Mouse (Mus musculus) stomach, embryonic 15.5 days (tissue): Measurements from ENCODE around the gene Odf2. TPM values are rescaled to one million over a fixed set of nuclear protein-coding genes. Genes with fewer than 3 reads are reported as not detected.

ENCODE experiments used
- ATAC-seq: fragments of 200-750 bp; cut with Nextera tagmentation; 2 replicates; pipeline ENCODE4 v1.8.0; 2017; ENCODE audit warnings: low read depth, moderate number of reproducible peaks, moderate TSS enrichment; ENCODE audit not compliant: insufficient read depth, low FRiP score
- H3K27ac ChIP-seq: fragments of 300-500 bp; sonication (generic); 2 replicates; pipeline ENCODE4 v1.5.1; 2015; ENCODE audit warnings: mild to moderate bottlenecking, inconsistent platforms
- H3K27me3 ChIP-seq: fragments of 300-500 bp; sonication (generic); replicated peaks from 2 replicates; pipeline ENCODE4 v1.6.1; 2015; ENCODE audit warnings: inconsistent platforms
- H3K36me3 ChIP-seq: fragments of 300-500 bp; sonication (generic); 2 replicates; pipeline ENCODE4 v1.6.1; 2015; ENCODE audit warnings: inconsistent platforms
- H3K4me1 ChIP-seq: fragments of 300-500 bp; sonication (generic); 2 replicates; pipeline ENCODE4 v1.6.1; 2015; ENCODE audit warnings: inconsistent platforms
- H3K4me2 ChIP-seq: fragments of 300-500 bp; sonication (generic); 2 replicates; pipeline ENCODE4 v1.6.1; 2015; ENCODE audit warnings: mild to moderate bottlenecking, inconsistent platforms
- H3K4me3 ChIP-seq: fragments of 300-500 bp; sonication (generic); replicated peaks from 2 replicates; pipeline ENCODE4 v1.5.1; 2015; ENCODE audit warnings: inconsistent platforms
- H3K9ac ChIP-seq: fragments of 300-500 bp; sonication (generic); 2 replicates; pipeline ENCODE4 v1.6.1; 2015; ENCODE audit warnings: inconsistent platforms
- H3K9me3 ChIP-seq: fragments of 300-500 bp; sonication (generic); 2 replicates; pipeline ENCODE4 v1.6.1; 2016; ENCODE audit warnings: inconsistent platforms
- WGBS: fragments of 180-500 bp; shearing (Covaris S2); methylation state at CpG from one replicate; pipeline ENCODE4 v1.1.7; 2015; 5-methylcytosine and 5-hydroxymethylcytosine counted together
- polyA plus RNA-seq: library from polyadenylated mRNA; unstranded; fragments of >200 nt; fragmentation: Nextera tagmentation; extraction: Ambion mirVana; gene quantifications from 2 replicates; pipeline ENCODE4 v1.2.1, GENCODE M21; 2015

Gene Odf2
- 53.6 and 53.8 TPM in 2 replicates for polyA plus RNA-seq

DNA sequence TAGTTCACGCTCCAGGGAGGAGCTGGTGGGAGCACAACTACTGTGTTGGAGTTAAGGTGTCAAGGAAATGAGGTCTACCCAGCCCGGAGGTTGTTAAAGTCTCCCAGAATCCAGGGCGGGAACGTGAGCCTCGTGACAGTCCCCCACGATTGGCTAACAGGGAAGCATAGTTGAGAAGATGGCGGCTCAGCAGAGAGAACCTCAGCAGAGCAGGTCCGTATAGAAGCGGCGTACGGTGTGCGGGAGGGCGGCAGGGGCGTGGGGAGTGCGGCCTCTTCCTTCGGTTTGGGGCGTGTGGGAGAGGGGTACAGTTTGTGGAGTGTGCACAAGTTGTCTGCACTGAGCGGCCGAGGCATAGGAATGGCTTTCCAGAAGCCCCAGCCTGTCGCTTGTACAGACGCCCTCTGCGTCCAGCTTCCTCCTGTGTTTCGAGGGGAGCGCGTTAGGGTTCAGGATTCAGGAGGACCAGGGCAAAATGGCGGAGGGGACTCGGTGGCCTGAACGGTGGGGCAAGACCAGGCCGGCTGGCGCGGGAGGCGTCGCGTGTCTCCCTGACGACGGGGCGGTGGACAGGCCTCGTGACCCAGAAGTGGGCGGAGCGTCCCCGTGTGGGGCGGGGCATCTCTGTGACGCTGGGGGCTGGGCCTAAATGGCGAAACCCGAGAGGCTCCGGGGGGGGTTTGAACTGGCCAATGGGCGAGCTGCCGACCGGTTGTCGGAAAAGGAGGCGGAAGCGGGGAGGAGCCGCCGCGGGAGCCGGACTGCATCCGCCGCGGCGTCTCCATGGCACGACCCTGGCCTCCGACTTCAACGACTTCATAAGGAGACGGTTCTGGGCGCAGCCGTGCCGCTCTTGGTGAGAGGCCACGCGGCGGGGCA, at the start of gene Odf2:
Odf2 (plus strand) TSS at position 156 of the 879 bp plus-strand sequence.
- Histone ChIP-seq H3K27ac (peak within 1 kb of the TSS; percentile 88), H3K9me3 (no peaks in the 10 kb centered on the region), H3K4me2 (peak within 1 kb of the TSS; percentile 84), H3K27me3 (no peaks in the 10 kb centered on the region), H3K36me3 (peaks cover 20% of the 10 kb centered on the region), H3K4me3 (peak within 1 kb of the TSS; percentile 95), H3K4me1 (peaks cover 18% of the 10 kb centered on the region), H3K9ac (peak within 1 kb of the TSS; percentile 88)
- peak; percentile 87 for ATAC-seq
- WGBS: 1% methylated on average over 62 of the region's 70 CpGs

DNA sequence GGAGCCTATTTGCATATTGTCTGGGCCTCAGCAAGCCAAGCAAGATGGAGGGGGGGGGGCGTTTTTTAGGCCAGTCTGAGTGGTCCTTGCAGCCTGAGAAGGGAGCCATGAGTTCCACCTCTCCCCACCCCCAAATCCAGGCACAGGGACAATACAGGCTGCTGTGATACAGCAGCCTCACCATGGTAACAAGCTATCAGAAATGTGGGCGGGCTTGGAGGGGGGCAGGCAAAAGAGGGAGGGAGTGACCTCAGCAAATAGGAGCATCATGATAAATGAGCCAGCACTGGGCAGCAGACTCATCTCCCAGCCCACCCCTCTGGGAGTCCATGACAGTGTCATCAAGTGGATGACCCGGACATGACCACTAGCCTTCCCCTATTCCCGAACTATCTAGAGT, 49.6 kb upstream of the Odf2 start:
- Histone ChIP-seq H3K36me3 (peaks cover 40% of the 10 kb centered on the region; the same call in 1 of the 2 replicates), H3K9me3 (no peaks in the 10 kb centered on the region), H3K9ac (no peak overlapping the region), H3K4me3 (no peak overlapping the region), H3K4me1 (no peaks in the 10 kb centered on the region), H3K27ac (no peak overlapping the region), H3K4me2 (no peak overlapping the region), H3K27me3 (peaks cover 15% of the 10 kb centered on the region)
- 46% methylated on average over 4 of the region's 4 CpGs for WGBS
- no peak for ATAC-seq

DNA sequence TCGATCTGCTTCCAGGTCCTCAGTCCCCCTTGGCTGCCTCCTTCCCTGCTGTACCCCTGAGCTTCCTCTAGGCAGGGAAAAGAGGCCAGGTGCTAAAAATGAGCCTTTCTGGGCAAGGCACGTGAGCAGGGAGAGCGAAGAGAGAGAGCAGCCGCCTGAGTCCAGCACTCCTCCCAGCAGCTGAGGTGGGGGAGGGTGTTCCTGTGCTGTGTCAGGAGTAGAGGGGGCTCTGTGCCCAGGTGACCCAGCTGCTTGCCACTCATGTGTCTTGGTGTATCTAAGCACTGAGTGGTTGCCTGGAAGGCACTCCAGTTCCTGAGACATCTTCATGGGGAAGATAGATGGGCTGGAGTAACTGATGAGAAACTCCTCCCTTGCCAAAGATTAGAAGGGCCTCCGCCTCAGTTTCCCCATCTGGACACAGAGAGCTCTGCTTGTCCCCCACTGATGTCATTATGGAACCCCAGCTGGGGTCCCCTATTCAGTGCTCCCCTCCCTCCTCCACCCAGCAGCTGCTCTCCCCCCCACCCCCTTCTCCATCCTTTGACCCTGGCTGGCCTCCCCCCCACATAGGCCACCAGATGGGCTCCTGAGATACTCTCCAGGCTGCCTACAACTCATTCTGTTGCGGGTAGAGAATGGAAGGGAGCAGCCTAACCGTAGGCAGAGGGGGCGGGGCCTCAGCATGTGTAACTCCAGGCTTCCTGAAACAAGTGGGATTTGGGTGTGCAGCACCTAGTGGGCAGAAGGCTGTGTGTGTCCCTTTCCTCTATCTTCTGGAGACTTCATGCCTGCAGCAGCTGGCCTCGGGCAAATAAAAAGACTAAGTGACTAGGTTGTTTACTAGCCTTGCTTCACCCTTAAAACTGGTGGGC, 45.6 kb upstream of the Odf2 start:
- Histone ChIP-seq H3K9me3 (no peaks in the 10 kb centered on the region), H3K27ac (no peak overlapping the region), H3K9ac (no peak overlapping the region), H3K4me3 (no peak overlapping the region), H3K36me3 (peaks cover 25% of the 10 kb centered on the region; the same call in 1 of the 2 replicates), H3K27me3 (peaks cover 48% of the 10 kb centered on the region), H3K4me2 (no peak overlapping the region), H3K4me1 (peaks cover 6% of the 10 kb centered on the region; the same call in 1 of the 2 replicates)
- no peak for ATAC-seq
- 71% methylated on average over 9 of the region's 9 CpGs for WGBS

DNA sequence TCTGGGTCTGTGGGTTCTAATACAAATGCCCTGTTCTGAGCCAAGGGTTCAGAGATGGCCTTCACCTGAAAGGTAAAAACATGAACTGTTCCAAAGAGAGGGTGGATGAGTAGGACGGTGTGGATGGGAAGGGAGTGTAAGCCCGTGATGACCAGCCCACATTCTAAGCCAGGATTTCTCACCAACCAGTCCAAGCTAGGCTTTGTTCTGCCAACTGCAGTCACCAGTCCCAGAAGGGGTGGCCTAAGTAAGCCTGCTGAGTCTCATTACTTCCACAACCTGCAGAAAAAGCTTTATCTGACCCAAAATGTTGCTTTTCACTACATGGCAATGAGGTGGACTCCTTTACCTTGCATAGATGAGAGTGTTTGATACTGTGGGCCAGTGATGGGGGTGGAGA, 44.9 kb upstream of the Odf2 start:
- no peaks in the 10 kb centered on the region for H3K9me3 ChIP-seq
- H3K9ac ChIP-seq: no peak overlapping the region
- ATAC-seq: no peak
- no peak overlapping the region for H3K27ac ChIP-seq
- H3K4me1 ChIP-seq: peaks cover 6% of the 10 kb centered on the region; the same call in 1 of the 2 replicates
- H3K4me2 ChIP-seq: no peak overlapping the region
- no peak overlapping the region for H3K4me3 ChIP-seq
- peaks cover 48% of the 10 kb centered on the region for H3K27me3 ChIP-seq
- H3K36me3 ChIP-seq: peaks cover 25% of the 10 kb centered on the region; the same call in 1 of the 2 replicates
- 81% methylated on average over 2 of the region's 2 CpGs for WGBS

DNA sequence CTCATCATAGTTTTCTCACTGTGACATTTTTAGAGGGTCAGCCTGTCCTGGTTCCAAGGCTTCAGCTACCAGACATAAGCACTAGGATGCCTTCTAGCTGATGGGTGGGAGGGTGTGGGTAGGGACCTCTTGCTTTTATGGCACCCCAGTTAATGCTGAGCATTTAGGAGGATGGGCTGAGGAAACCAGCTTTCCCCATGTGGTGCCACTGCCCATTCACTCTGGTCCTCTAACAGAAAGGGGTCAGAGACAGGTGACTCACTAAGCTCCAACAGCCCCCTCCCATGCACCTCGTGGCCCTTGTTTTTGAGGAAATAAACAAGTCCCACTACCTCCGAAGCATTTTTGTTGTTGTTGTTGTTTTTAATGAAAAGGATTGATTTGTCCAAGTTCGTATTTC, 44.4 kb upstream of the Odf2 start:
- H3K4me1 ChIP-seq: peaks cover 6% of the 10 kb centered on the region; the same call in 1 of the 2 replicates
- no peak for ATAC-seq
- no peak overlapping the region for H3K9ac ChIP-seq
- no peak overlapping the region for H3K4me2 ChIP-seq
- H3K4me3 ChIP-seq: no peak overlapping the region
- peaks cover 25% of the 10 kb centered on the region; the same call in 1 of the 2 replicates for H3K36me3 ChIP-seq
- 35% methylated on average over 3 of the region's 3 CpGs for WGBS
- peaks cover 48% of the 10 kb centered on the region for H3K27me3 ChIP-seq
- H3K9me3 ChIP-seq: no peaks in the 10 kb centered on the region
- no peak overlapping the region for H3K27ac ChIP-seq

DNA sequence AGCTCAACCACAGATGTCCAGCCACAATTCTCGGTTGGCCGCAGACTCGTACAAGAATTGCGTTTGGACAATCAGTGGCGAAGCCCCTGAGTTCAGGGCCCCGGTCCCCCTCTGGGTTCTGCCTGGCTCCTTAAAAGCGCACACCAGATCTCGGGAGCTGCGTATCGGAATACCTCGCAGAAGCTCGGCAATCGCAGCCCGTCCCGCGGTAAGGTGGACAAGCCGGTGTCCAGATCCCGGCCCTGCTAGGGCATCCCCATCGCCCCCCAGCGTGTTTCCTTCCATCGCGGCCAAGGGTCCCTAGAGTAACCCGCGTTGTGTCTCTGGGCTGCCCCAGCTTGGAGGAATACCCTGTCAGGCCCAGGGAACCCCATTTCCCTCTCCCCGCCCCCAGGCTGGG, 43.4 kb upstream of the Odf2 start:
- no peak overlapping the region for H3K27ac ChIP-seq
- no peak for ATAC-seq

DNA sequence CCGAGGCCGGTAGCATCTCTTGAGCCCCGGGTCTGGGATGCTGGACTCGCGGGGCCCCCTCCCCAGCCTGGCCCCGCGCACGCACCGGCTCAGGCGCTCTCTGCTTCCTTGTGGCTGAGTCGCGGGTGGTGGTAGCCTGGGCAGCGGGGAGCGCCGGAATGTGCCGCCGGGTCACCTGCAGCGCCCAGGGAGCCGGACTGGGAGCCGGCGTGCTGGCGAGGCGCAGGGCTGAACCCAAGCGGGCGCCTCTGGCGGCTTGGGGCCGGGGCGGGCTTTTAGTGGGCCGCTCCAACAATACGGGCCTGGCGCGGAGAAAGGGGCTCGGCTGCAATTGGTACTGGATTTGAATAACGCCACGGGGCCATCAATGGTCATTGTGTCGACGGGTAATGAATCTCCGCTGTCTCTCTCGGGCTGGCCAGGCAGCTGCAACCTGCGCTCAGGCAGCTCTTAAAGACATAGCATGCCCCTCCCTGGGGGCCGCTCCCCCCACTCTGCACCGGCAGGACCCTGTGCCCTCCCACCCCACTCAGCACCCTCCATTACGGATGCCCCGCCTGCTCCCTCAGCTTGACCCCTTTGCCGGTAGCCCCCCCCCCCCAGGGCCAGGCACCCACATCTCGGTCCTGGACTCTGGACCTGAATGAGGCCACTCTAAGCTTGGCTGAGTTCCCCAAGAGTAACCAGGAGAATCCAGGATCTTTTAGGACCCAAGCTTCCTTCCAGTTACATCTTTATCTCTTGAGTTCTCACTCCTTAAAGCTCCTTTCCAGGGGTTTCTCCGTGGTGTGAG, 42.8 kb upstream of the Odf2 start:
- Histone ChIP-seq H3K9ac (no peak overlapping the region), H3K4me1 (peaks cover 6% of the 10 kb centered on the region; the same call in 1 of the 2 replicates), H3K36me3 (peaks cover 20% of the 10 kb centered on the region; the same call in 1 of the 2 replicates), H3K4me3 (peak overlapping the region; percentile 17), H3K27ac (no peak overlapping the region), H3K27me3 (peaks cover 48% of the 10 kb centered on the region), H3K4me2 (peak overlapping the region; percentile 41), H3K9me3 (no peaks in the 10 kb centered on the region)
- ATAC-seq: no peak
- 10% methylated on average over 47 of the region's 47 CpGs for WGBS

More for the DNA sequence above, 43.4 kb upstream of the Odf2 start:
- H3K4me3 ChIP-seq: peak overlapping the region; percentile 17; the same call in 1 of the 2 replicates
- H3K9ac ChIP-seq: no peak overlapping the region
- H3K4me1 ChIP-seq: peaks cover 6% of the 10 kb centered on the region; the same call in 1 of the 2 replicates
- peak overlapping the region; percentile 41 for H3K4me2 ChIP-seq
- peaks cover 25% of the 10 kb centered on the region; the same call in 1 of the 2 replicates for H3K36me3 ChIP-seq
- no peaks in the 10 kb centered on the region for H3K9me3 ChIP-seq
- 26% methylated on average over 25 of the region's 25 CpGs for WGBS
- H3K27me3 ChIP-seq: peaks cover 48% of the 10 kb centered on the region

DNA sequence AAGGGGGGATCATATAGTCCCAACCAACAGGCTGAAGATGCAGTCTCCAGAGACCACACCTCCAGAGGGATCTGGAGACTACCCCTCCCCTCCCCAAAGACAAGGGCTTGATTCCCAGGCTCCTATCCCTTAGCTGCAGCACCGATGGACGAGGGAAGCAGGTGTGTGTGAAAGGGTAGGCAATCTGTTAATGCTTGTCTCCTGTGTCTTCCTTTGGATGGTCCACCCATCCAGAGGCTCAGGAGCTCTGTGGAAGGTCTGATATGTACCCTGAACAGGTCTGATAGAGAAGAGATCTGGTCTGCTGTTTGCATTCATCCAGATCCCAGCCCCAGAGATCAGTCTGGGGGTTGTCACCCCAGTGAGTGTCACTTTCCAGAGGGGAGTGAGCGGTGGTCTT, 42.1 kb upstream of the Odf2 start:
- Histone ChIP-seq H3K9ac (no peak overlapping the region), H3K27me3 (peaks cover 48% of the 10 kb centered on the region), H3K4me1 (peaks cover 6% of the 10 kb centered on the region; the same call in 1 of the 2 replicates), H3K36me3 (peaks cover 15% of the 10 kb centered on the region; the same call in 1 of the 2 replicates), H3K4me2 (no peak overlapping the region), H3K9me3 (no peaks in the 10 kb centered on the region), H3K4me3 (no peak overlapping the region), H3K27ac (no peak overlapping the region)
- WGBS: 53% methylated on average over 3 of the region's 3 CpGs
- ATAC-seq: no peak

DNA sequence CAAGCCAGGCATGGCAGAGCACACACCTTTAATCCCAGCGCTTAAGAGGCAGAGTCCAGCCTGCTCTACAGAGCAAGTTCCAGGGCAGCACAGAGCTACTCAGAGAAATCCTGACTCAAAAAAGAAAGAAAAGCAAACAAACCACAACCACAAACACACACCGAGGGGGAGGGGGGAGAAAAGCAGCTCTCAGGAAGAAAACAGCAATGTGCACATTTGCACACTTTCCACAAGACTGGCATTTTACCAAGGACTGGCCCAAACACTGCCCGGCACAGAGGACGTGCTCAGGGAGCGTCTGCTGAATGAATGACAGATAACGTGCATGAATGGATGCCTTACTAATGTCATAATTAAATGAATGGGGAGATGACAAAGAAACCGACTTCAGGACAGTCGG, 40.0 kb upstream of the Odf2 start:
- 64% methylated on average over 8 of the region's 8 CpGs for WGBS
- Histone ChIP-seq H3K9ac (no peak overlapping the region), H3K36me3 (no peaks in the 10 kb centered on the region), H3K27me3 (peaks cover 37% of the 10 kb centered on the region), H3K27ac (no peak overlapping the region), H3K4me3 (no peak overlapping the region), H3K9me3 (no peaks in the 10 kb centered on the region), H3K4me2 (no peak overlapping the region), H3K4me1 (peaks cover 6% of the 10 kb centered on the region; the same call in 1 of the 2 replicates)
- ATAC-seq: no peak

DNA sequence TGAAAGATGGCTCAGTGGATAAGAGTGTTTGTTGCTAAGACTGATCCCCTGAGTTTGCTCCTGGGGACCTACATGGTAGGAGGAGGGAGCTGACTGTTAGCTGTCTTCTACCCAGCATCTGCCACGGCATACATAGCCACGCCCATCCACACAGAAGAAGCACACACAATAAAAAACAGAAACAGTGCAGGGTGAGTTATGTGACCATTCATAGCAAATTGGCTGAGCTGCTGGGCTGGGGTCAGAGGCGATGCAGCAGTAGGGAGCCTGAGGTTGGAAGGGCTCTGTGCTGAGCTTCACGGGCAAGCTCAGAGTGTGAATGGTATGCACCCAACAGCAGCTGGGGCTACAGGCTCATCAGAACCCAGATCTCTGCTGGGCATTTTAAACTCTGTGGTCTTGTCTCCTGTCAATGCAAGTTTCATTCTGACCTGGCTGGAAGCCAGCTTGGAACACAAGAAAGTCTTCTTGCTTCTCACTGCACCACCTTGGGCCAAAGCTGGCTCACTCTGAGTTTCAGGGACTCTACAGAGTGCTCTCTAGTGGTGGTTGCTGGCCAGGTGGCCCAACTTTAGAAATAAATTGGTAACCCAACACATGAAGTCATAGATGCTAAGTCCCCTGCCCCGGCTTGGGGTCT, 39.1 kb upstream of the Odf2 start:
- Histone ChIP-seq H3K4me2 (no peak overlapping the region), H3K9ac (no peak overlapping the region), H3K36me3 (no peaks in the 10 kb centered on the region), H3K9me3 (no peaks in the 10 kb centered on the region), H3K4me3 (no peak overlapping the region), H3K27ac (no peak overlapping the region), H3K27me3 (peaks cover 28% of the 10 kb centered on the region), H3K4me1 (peaks cover 6% of the 10 kb centered on the region; the same call in 1 of the 2 replicates)
- ATAC-seq: no peak
- 54% methylated on average over 5 of the region's 5 CpGs for WGBS
